Mouse (Mus musculus) G1E (cell line): ENCODE results near the gene Tnr.

Experiments
- CTCF ChIP-seq: IDR thresholded peaks from 2 replicates; pipeline ENCODE4 v1.5.1; 2012; ENCODE audit warnings: low read depth, low read length, inconsistent platforms, mixed read lengths
- GATA1 ChIP-seq: IDR thresholded peaks from 2 replicates; pipeline ENCODE4 v1.6.1; 2012; ENCODE audit warnings: borderline replicate concordance, low read length, inconsistent platforms, mixed read lengths
- GATA2 ChIP-seq: IDR thresholded peaks from 2 replicates; pipeline ENCODE4 v1.6.1; 2012; ENCODE audit warnings: low read depth, low read length, inconsistent platforms, borderline replicate concordance
- POLR2AphosphoS5 ChIP-seq: IDR thresholded peaks from 2 replicates; pipeline ENCODE4 v1.6.1; 2012; ENCODE audit warnings: low read depth, low read length, inconsistent platforms; ENCODE audit not compliant: insufficient replicate concordance
- TAL1 ChIP-seq: conservative IDR thresholded peaks from 2 replicates; pipeline ENCODE4 v1.6.1; 2012; ENCODE audit warnings: low read depth, low read length, inconsistent platforms, mixed read lengths

- TF ChIP-seq CTCF (no peak), POLR2AphosphoS5 (no peak), TAL1 (no peak), GATA2 (no peak), GATA1 (no peak)
Observed at GRCm38 (mm10) chr1:159901366-159902119, 378.0 kb downstream of the Tnr start.
